Mouse (Mus musculus) Muller cell, postnatal 12 days (primary cell): ENCODE measurements around the gene Git1.
"Not testable (repeated sequence)": the region's sequence is repeated elsewhere in the genome, so short reads cannot be mapped to it uniquely, and the experiment has no call there.

Source experiments
- DNase-seq: peaks from one replicate; pipeline ENCODE4 v3.0.0-alpha.2; 2015; ENCODE audit errors: inconsistent ontology term

Gene Git1

DNA sequence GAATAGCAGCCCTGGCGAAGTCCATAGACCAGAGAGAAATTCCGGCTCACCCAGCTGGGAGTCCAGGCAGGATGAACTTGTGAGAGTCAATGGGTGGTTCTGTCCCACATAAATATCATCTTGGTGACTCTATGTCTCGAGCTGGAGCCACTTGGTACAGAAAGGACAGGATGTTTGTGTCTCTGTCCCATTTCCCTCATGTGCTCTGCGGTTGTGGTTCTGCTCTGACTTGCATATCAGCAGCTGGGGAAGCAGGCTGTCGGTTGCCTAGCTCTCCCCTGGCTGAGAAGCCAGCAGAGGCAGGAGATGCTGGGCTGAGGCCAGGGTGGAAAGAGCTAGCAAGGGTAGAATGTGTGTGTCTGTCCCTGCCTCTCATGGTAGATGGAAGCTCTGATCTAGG lies 25.7 kb downstream of the Git1 start, which contains the start of gene Gm10392:
Gene Gm10392 (minus strand): TSS at position 156 of the 400 bp plus-strand sequence.
- DNase-seq: no peak

DNA sequence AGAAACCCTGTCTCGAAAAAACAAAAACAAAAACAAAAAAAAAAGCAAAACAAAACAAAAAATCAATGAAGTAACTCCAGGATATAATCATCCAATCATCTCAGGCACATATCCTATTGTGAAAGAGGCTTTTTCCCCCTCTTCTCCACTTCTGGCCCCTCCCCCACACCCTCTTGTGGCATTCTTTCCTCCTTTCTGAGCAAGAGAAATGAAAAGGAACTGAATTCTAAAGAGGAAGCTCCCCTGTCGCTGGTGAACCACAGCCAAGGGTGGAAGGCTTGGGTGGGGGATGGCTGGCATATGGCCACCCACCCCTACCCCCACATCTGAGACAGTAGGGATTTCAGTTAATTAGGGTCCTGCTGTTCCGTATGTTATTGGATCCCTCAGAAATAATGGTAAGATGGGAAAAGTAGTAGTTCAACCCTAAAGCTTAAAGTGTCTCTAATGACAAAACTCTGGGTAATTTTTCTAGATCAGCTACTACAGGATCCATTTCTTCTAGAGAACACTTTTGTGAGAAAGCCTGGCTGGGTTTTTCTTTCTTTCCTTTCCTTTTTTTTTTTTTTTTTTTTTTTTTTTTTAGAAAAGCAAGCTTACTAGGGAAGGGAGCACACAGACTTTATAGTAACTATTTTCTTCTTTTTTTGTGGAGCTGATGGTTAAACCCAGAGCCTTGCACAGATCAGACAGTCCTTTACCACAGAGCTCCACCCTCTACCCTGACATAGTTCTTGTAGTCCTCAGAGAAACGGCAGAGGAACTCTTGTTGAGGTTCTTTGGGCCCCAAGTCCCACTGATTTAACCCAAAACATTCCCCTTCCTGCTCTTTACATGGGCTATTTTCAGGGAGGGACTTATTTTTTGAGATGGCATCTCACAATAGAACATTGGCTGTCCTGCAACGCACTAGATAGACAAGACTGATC lies 27.5 kb downstream of the Git1 start:
- DNase-seq: peak; percentile 46

- no peak for DNase-seq
These were observed 32.6 kb downstream of the Git1 start for GRCm38 (mm10) chr11:77525804-77526486.

GRCm38 (mm10) chr11:77528420-77528819 lies 35.1 kb downstream of the Git1 start:
- not testable (repeated sequence) for DNase-seq

DNA sequence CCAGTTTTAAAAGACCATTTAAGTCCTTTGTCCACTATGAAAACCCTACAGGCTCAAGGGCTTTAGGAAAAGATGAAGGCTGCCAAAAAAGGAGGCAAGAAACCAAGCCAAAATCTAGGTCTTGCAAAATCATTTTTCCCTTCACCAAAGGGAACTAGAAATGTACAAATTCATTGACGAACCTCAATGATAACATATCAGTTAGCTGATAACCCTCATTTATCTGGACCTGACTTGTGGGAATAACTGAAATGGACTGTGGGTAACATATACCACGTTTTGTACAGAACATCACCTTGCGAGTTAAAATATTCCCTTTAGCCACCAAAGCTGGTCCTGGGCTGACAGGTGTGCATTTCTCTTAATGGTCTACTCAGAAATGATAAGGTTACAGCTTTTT lies 36.3 kb downstream of the Git1 start:
- no peak for DNase-seq

DNA sequence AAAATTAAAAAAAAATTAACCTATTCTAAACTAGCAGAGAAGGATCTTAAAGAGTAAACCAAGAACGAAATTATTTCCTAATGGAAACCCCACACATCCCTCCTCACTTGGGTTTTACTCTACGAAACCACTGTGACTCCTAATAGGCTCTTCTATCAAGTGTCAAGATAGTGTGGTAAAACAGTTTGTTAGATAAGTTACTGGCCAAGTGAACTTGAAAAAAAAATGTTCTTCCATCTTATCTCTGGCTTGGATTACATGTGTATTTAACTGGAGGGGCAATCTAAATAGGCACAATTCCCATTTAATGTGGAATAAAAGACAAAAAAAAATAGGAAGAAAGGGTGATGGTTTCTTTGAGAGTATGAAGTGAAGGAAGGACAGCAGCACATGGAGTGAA lies 37.5 kb downstream of the Git1 start:
- DNase-seq: no peak

GRCm38 (mm10) chr11:77532202-77532846 lies 39.0 kb downstream of the Git1 start:
- DNase-seq: no peak

GRCm38 (mm10) chr11:77545261-77545660 lies 51.9 kb downstream of the Git1 start:
- no peak for DNase-seq
